Mouse (Mus musculus): Measurements from ENCODE around the gene Tbc1d22a. TPM values are rescaled to one million over a fixed set of nuclear protein-coding genes. Genes with fewer than 3 reads are reported as not detected.

The Tbc1d22a gene
- polyA plus RNA-seq, 1 experiment from 2014 or later: 9.6 TPM

- DNase-seq (ENCODE audit: low spot score): no peak
- Histone ChIP-seq H3K4me3 (ENCODE audit: low read depth, low read length) (no peak overlapping the region), H3K9me3 (ENCODE audit: control insufficient read depth, low read length) (no peaks in the 10 kb centered on the region), H3K27ac (ENCODE audit: low read depth) (no peak overlapping the region), H3K4me1 (replicated peaks; ENCODE audit: control insufficient read depth, insufficient read depth, low read length) (no peaks in the 10 kb centered on the region), H3K27me3 (replicated peaks; ENCODE audit: control insufficient read depth, insufficient read depth, low read length) (no peaks in the 10 kb centered on the region), H3K4me2 (ENCODE audit: low read length) (no peak overlapping the region), H3K9ac (ENCODE audit: low read length) (no peak overlapping the region), H3K36me3 (ENCODE audit: control insufficient read depth, insufficient read depth, low read length) (no peaks in the 10 kb centered on the region)
- WGBS: 83% methylated on average over 8 of the region's 8 CpGs
- no peak for ATAC-seq (replicated peaks; ENCODE audit: low FRiP score, low TSS enrichment, low read depth)
Measured at GRCm38 (mm10) chr15:86386325-86386724, 172.1 kb downstream of the Tbc1d22a start.

- Histone ChIP-seq H3K36me3 (ENCODE audit: control insufficient read depth, insufficient read depth, low read length) (no peaks in the 10 kb centered on the region), H3K4me2 (ENCODE audit: low read length) (no peak overlapping the region), H3K27me3 (replicated peaks; ENCODE audit: control insufficient read depth, insufficient read depth, low read length) (no peaks in the 10 kb centered on the region), H3K27ac (ENCODE audit: low read depth) (no peak overlapping the region), H3K9ac (ENCODE audit: low read length) (no peak overlapping the region), H3K4me1 (replicated peaks; ENCODE audit: control insufficient read depth, insufficient read depth, low read length) (no peaks in the 10 kb centered on the region), H3K9me3 (ENCODE audit: control insufficient read depth, low read length) (no peaks in the 10 kb centered on the region), H3K4me3 (ENCODE audit: low read depth, low read length) (no peak overlapping the region)
- DNase-seq (ENCODE audit: low spot score) (no peak), ATAC-seq (replicated peaks; ENCODE audit: low FRiP score, low TSS enrichment, low read depth) (no peak)
- WGBS: 76% methylated on average over 3 of the region's 3 CpGs
Measured at GRCm38 (mm10) chr15:86388597-86388996, 174.3 kb downstream of the Tbc1d22a start.

- WGBS: 79% methylated on average over 5 of the region's 5 CpGs
- H3K27ac ChIP-seq (ENCODE audit: low read depth): no peak overlapping the region
- no peak for DNase-seq (ENCODE audit: low spot score)
- no peak for ATAC-seq (replicated peaks; ENCODE audit: low FRiP score, low TSS enrichment, low read depth)
- no peaks in the 10 kb centered on the region for H3K36me3 ChIP-seq (ENCODE audit: control insufficient read depth, insufficient read depth, low read length)
- no peaks in the 10 kb centered on the region for H3K9me3 ChIP-seq (ENCODE audit: control insufficient read depth, low read length)
- no peaks in the 10 kb centered on the region for H3K4me1 ChIP-seq (replicated peaks; ENCODE audit: control insufficient read depth, insufficient read depth, low read length)
- no peaks in the 10 kb centered on the region for H3K27me3 ChIP-seq (replicated peaks; ENCODE audit: control insufficient read depth, insufficient read depth, low read length)
- H3K9ac ChIP-seq (ENCODE audit: low read length): no peak overlapping the region
- H3K4me2 ChIP-seq (ENCODE audit: low read length): no peak overlapping the region
- no peak overlapping the region for H3K4me3 ChIP-seq (ENCODE audit: low read depth, low read length)
Measured at GRCm38 (mm10) chr15:86404866-86405265, 190.6 kb downstream of the Tbc1d22a start.

GRCm38 (mm10) chr15:86405527-86405926 lies 191.3 kb downstream of the Tbc1d22a start:
- H3K27me3 ChIP-seq (replicated peaks; ENCODE audit: control insufficient read depth, insufficient read depth, low read length): no peaks in the 10 kb centered on the region
- H3K4me2 ChIP-seq (ENCODE audit: low read length): no peak overlapping the region
- peak; percentile 62 for DNase-seq (ENCODE audit: low spot score)
- no peak overlapping the region for H3K9ac ChIP-seq (ENCODE audit: low read length)
- ATAC-seq (replicated peaks; ENCODE audit: low FRiP score, low TSS enrichment, low read depth): no peak
- WGBS: 24% methylated on average over 4 of the region's 4 CpGs
- no peaks in the 10 kb centered on the region for H3K4me1 ChIP-seq (replicated peaks; ENCODE audit: control insufficient read depth, insufficient read depth, low read length)
- H3K27ac ChIP-seq (ENCODE audit: low read depth): no peak overlapping the region
- no peaks in the 10 kb centered on the region for H3K36me3 ChIP-seq (ENCODE audit: control insufficient read depth, insufficient read depth, low read length)
- no peaks in the 10 kb centered on the region for H3K9me3 ChIP-seq (ENCODE audit: control insufficient read depth, low read length)
- H3K4me3 ChIP-seq (ENCODE audit: low read depth, low read length): no peak overlapping the region

- 73% methylated on average over 5 of the region's 5 CpGs for WGBS
- Histone ChIP-seq H3K9ac (ENCODE audit: low read length) (no peak overlapping the region), H3K4me2 (ENCODE audit: low read length) (no peak overlapping the region), H3K36me3 (ENCODE audit: control insufficient read depth, insufficient read depth, low read length) (no peaks in the 10 kb centered on the region), H3K4me3 (ENCODE audit: low read depth, low read length) (no peak overlapping the region), H3K4me1 (replicated peaks; ENCODE audit: control insufficient read depth, insufficient read depth, low read length) (no peaks in the 10 kb centered on the region), H3K27ac (ENCODE audit: low read depth) (no peak overlapping the region), H3K9me3 (ENCODE audit: control insufficient read depth, low read length) (no peaks in the 10 kb centered on the region), H3K27me3 (replicated peaks; ENCODE audit: control insufficient read depth, insufficient read depth, low read length) (no peaks in the 10 kb centered on the region)
- DNase-seq (ENCODE audit: low spot score) (no peak), ATAC-seq (replicated peaks; ENCODE audit: low FRiP score, low TSS enrichment, low read depth) (no peak)
Measured at GRCm38 (mm10) chr15:86409352-86409751, 195.1 kb downstream of the Tbc1d22a start.

- no peaks in the 10 kb centered on the region for H3K27me3 ChIP-seq (replicated peaks; ENCODE audit: control insufficient read depth, insufficient read depth, low read length)
- no peaks in the 10 kb centered on the region for H3K9me3 ChIP-seq (ENCODE audit: control insufficient read depth, low read length)
- no peak overlapping the region for H3K4me3 ChIP-seq (ENCODE audit: low read depth, low read length)
- H3K36me3 ChIP-seq (ENCODE audit: control insufficient read depth, insufficient read depth, low read length): no peaks in the 10 kb centered on the region
- DNase-seq (ENCODE audit: low spot score) (no peak), ATAC-seq (replicated peaks; ENCODE audit: low FRiP score, low TSS enrichment, low read depth) (no peak)
- 80% methylated on average over 5 of the region's 5 CpGs for WGBS
- H3K9ac ChIP-seq (ENCODE audit: low read length): no peak overlapping the region
- H3K27ac ChIP-seq (ENCODE audit: low read depth): no peak overlapping the region
- no peak overlapping the region for H3K4me2 ChIP-seq (ENCODE audit: low read length)
- no peaks in the 10 kb centered on the region for H3K4me1 ChIP-seq (replicated peaks; ENCODE audit: control insufficient read depth, insufficient read depth, low read length)
Measured at GRCm38 (mm10) chr15:86411532-86412080, 197.3 kb downstream of the Tbc1d22a start.

- no peaks in the 10 kb centered on the region for H3K4me1 ChIP-seq (replicated peaks; ENCODE audit: control insufficient read depth, insufficient read depth, low read length)
- no peaks in the 10 kb centered on the region for H3K9me3 ChIP-seq (ENCODE audit: control insufficient read depth, low read length)
- WGBS: 74% methylated on average over 6 of the region's 6 CpGs
- no peaks in the 10 kb centered on the region for H3K27me3 ChIP-seq (replicated peaks; ENCODE audit: control insufficient read depth, insufficient read depth, low read length)
- no peak overlapping the region for H3K4me2 ChIP-seq (ENCODE audit: low read length)
- no peak for DNase-seq (ENCODE audit: low spot score)
- H3K9ac ChIP-seq (ENCODE audit: low read length): no peak overlapping the region
- H3K27ac ChIP-seq (ENCODE audit: low read depth): no peak overlapping the region
- no peak for ATAC-seq (replicated peaks; ENCODE audit: low FRiP score, low TSS enrichment, low read depth)
- no peaks in the 10 kb centered on the region for H3K36me3 ChIP-seq (ENCODE audit: control insufficient read depth, insufficient read depth, low read length)
- no peak overlapping the region for H3K4me3 ChIP-seq (ENCODE audit: low read depth, low read length)
Measured at GRCm38 (mm10) chr15:86415951-86416350, 201.7 kb downstream of the Tbc1d22a start.

- no peaks in the 10 kb centered on the region for H3K27me3 ChIP-seq (replicated peaks; ENCODE audit: control insufficient read depth, insufficient read depth, low read length)
- H3K36me3 ChIP-seq (ENCODE audit: control insufficient read depth, insufficient read depth, low read length): no peaks in the 10 kb centered on the region
- no peak for ATAC-seq (replicated peaks; ENCODE audit: low FRiP score, low TSS enrichment, low read depth)
- WGBS: 87% methylated on average over 2 of the region's 2 CpGs
- no peak overlapping the region for H3K4me2 ChIP-seq (ENCODE audit: low read length)
- no peaks in the 10 kb centered on the region for H3K9me3 ChIP-seq (ENCODE audit: control insufficient read depth, low read length)
- H3K9ac ChIP-seq (ENCODE audit: low read length): no peak overlapping the region
- H3K27ac ChIP-seq (ENCODE audit: low read depth): no peak overlapping the region
- DNase-seq (ENCODE audit: low spot score): no peak
- no peaks in the 10 kb centered on the region for H3K4me1 ChIP-seq (replicated peaks; ENCODE audit: control insufficient read depth, insufficient read depth, low read length)
- no peak overlapping the region for H3K4me3 ChIP-seq (ENCODE audit: low read depth, low read length)
Measured at GRCm38 (mm10) chr15:86418436-86418835, 204.2 kb downstream of the Tbc1d22a start.

GRCm38 (mm10) chr15:86419620-86420019 lies 205.4 kb downstream of the Tbc1d22a start:
- Histone ChIP-seq H3K36me3 (ENCODE audit: control insufficient read depth, insufficient read depth, low read length) (no peaks in the 10 kb centered on the region), H3K9ac (ENCODE audit: low read length) (no peak overlapping the region), H3K9me3 (ENCODE audit: control insufficient read depth, low read length) (no peaks in the 10 kb centered on the region), H3K27ac (ENCODE audit: low read depth) (no peak overlapping the region), H3K4me1 (replicated peaks; ENCODE audit: control insufficient read depth, insufficient read depth, low read length) (no peaks in the 10 kb centered on the region), H3K27me3 (replicated peaks; ENCODE audit: control insufficient read depth, insufficient read depth, low read length) (no peaks in the 10 kb centered on the region), H3K4me2 (ENCODE audit: low read length) (no peak overlapping the region), H3K4me3 (ENCODE audit: low read depth, low read length) (no peak overlapping the region)
- 71% methylated on average over 6 of the region's 6 CpGs for WGBS
- ATAC-seq (replicated peaks; ENCODE audit: low FRiP score, low TSS enrichment, low read depth) (no peak), DNase-seq (ENCODE audit: low spot score) (no peak)
